Mouse (Mus musculus) spleen, adult 18-20 months (tissue): Measurements from ENCODE around the gene Apon.
"Not testable (repeated sequence)": the region's sequence is repeated elsewhere in the genome, so short reads cannot be mapped to it uniquely, and the experiment has no call there.

Experiments used
- DNase-seq, 2 experiments: peaks; one replicate each; pipeline ENCODE4 v3.0.0; 2022; ENCODE audit warnings: mixed read lengths in 2 of 2

Apon gene

DNA sequence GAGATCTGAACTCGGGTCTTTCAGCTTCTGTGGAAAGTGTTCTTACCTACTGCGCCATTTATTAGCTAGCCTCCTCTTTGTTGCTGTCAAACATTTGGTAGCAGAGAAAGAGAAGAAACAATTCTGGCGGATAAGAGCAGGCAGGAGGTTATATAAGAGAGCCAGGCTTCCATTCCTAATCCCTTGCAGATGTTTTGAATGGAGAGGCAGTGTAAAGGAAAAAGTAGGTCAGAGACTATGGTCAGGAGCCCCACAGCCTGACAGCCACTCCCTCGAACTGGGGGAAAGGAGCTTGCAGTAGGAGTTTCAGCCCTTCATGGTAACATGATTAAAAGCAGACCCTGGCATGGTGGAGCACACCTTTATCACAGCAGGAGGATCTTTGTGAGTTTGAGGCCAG is 17.6 kb upstream of the Apon start:
- DNase-seq: no peak

DNA sequence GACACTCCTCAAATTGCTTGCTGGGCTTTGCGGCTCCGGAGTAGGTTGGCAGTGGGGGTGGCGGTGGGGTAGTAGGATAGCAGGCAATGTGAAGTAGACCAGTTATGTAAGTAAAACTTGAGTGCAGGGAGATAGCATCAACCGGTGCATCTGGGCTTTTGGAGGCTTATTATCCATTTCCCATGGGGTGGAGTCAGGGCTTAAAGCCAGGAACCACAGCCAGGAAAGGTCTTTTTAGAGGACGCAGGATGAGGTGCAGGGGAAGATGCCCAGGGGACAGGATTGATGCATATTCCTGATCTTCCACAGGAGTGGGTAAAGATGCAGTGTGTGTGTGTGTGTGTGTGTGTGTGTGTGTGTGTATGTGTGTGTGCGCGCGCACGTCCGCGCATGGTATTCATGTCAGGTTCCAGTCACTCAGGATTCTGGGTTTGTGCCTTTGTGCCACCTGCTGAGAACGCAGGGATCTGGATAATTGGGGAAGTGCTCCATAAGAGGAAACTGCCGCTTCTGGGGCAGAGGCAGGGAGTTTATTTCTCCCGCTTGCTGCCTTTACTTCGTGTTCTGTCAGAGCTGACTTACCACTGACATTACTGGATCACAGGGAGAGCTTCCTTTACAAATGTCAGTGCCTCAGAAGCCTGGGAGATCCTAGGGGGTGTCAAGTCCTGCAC is 16.0 kb upstream of the Apon start:
- no peak for DNase-seq

DNA sequence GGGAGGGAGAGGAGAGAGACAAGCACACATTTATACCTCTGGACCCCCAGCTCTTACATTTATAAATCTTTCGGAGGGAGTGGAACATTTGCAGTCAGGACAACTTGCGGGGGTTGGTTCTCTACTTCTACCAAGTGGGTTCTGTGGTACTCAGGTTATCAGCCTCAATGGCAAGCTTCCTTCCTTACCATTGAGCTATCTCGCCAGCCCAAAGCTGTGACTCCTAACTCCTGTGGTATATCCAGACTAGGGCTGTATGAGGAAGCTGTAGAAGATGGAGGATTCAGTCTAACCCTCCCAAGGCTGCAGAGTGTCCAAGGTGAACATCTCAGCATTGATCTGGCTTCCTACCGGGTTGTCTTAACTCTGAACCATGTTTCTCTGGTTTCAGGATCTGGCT is 14.8 kb upstream of the Apon start:
- DNase-seq: no peak

DNA sequence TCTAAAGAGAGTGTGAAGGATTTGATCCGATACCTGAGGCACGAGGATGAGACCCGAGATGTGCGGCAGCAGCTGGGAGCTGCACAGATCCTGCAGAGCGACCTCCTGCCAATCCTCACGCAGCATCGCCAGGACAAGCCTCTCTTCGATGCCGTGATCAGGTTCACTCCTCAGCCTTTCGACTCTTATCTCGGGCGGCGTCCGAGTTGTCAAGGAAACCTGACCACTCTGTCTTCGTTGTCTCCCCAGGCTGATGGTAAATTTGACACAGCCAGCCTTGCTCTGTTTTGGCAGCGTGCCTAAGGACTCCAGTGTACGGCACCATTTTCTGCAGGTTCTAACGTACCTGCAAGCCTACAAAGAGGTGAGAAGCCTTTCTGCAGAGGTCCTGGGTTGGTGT is 13.8 kb upstream of the Apon start:
- DNase-seq: no peak

DNA sequence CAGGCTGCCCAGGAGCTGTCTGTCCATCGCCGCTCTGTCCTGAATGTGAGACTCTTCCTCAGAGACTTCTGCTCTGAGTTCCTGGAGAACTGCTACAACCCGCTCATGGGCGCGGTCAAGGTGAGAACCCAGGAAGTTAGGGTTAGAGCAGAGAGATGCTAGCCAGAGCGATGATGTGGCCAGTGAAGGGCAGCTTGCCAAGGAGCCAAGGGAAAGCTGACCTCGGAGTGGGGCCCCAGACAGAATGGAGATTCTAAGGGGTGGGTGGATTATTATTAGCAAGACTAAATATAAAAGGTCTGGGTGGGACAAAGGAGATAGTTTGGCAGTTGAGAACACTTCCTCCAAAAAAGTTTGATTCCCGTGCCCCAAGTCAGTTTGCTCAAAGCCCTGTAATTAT is 10.6 kb upstream of the Apon start:
- no peak for DNase-seq

DNA sequence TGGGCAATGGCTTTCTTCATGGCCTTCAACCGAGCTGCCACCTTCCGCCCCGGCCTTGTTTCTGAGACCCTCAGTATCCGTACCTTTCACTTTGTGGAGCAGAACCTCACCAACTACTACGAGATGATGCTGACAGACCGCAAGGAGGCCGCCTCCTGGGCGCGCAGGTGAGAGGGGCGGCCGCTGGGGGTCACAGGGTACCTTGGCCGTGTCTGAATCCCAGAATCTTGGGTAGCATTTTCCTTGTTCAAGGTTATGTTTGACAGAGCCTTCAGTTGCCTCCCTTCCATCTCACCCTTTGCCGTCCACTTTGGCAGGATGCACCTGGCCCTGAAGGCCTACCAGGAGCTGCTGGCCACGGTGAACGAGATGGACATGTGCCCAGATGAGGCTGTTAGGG is 9.8 kb upstream of the Apon start:
- DNase-seq: no peak

DNA sequence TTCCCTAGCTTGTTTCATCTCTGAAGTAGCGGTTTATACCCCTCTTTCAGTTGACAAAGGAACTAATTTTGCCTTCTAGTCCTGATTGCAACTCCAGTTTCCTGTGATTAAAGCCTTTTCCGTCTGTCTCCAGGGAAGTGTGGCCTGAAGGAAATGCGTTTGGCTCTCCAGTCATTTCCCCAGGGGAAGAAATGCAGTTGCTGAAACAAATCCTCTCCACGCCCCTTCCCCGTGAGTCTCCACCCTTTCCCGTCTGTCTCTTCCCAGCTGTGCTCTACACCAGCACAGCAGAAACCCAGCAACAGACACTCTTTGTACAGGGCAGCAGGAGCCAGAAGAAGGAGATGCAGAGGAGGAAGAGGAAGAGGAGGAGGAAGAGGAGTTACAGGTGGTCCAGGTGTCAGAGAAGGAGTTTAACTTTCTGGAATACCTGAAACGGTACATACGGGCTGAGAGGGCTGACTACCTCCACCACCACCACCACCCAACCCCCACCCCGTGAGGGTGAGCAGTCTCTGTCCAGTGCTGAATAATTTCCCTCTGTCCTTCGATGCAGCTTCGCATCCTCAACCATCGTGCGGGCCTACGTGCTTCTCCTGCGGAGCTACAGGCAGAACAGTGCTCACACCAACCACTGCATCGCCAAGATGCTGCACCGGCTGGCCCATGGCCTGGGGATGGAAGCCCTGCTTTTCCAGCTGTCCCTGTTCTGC is 6.7 kb upstream of the Apon start:
- DNase-seq: no peak

DNA sequence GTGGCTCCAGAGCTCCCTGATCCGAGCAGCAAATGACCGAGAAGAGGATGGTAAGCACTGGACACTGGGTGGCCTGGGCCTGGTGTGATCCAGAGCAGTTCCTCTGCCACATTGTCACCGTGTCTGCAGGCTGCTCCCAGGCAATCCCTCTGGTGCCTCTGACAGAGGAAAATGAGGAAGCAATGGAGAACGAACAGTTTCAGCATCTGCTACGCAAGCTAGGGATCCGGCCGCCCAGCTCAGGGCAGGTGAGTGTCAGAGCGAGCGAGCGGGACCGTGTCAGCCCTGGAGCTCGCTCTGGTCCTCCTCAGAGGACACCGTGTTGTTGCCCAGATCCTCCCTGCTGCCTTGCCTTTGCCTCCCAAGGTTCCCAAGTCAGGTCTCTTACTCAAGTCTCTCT is 3.3 kb upstream of the Apon start:
- no peak for DNase-seq

DNA sequence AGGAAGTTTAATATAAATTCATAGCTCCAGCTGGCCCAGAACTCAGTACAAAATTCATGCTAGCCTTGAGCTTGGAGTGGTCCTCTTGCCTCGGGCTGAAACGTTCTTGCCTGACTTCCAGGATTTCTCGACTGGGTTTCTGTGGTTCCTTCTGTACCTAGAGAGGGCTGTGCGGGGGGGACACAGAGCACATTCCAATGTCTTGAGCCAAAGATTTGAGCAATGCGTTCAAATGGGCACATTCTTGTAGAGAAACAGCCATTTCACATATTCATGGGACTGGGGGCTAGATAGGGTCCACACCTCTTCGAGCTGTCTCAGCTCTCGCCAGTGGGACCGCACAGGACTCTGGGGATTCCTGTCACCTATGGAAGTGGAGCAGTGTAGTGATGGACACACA is 2.0 kb downstream of the Apon start:
- no peak for DNase-seq

DNA sequence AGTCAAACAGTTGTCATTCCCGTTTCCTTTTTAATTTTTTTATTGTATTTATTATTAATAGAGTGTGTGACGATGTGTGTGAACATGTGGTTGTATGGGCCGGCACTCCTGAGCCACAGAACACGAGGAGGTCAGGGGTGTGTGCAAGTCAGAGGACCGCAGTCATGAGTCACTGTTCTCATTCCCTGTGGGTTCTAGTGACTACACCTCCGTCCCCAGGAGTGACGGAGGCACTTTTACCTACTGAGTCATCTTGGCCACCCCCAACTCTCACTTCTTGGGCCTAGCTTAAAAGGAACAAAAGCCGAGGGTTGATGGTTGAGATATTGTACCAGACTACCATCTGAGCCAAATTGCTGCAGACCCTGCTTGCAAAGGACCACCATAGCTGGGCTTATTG is 2.4 kb downstream of the Apon start:
- no peak for DNase-seq

DNA sequence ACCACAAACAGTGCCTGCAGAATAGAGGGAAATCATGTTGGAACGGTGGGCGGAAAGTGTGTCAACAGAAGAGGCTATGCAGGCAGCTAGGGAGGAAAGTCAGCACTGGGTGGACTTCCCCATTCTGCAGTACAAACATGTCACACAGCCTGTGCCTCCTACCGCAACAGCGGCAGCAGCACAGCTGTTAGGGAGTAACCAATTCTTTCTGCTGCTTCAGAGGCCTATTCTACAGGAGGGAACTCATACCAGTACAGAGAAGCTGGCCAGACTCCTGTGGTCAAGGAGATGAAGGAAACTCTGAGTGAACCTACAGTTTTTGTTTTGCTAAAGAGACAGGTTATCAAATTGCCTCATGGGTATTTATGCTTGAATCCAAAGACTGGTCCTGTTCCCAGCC is 5.1 kb downstream of the Apon start:
- DNase-seq: peak; percentile 42 to 45

DNA sequence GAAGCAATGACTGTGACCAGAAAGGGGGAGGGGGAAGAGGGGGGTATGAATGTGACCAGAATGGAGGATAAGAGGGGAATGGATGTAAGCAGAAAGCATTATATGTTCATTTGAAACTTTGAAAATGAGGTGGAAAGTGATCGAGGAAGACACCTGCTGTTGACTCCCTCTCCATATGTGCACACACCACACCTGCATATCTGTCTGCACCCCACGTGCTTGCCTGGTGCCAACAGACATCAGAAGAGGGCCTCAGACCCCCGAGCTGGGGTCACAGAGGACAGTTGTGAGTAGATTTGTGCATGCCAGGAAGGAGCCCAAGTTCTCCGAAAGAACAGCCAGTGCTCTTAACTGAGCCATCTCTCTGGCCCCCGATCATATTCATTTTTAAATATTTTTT is 6.0 kb downstream of the Apon start:
- DNase-seq: no peak

DNA sequence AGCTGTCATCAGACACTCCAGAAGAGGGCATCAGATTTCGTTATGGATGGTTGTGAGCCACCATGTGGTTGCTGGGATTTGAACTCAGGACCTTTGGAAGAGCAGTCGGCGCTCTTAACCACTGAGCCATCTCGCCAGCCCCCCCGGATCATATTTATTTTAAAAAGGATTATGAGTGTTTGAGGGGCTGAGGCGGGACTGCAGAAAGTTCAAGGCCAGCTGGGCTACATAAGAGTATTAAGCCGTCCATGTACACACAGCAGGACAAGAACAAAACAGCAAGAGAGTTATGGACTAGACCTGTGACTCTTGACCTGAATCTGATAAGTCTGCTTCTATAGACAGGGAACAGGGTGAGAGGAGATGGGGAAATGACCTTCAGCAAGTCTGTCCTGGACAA is 6.5 kb downstream of the Apon start:
- DNase-seq: not testable (repeated sequence)

DNA sequence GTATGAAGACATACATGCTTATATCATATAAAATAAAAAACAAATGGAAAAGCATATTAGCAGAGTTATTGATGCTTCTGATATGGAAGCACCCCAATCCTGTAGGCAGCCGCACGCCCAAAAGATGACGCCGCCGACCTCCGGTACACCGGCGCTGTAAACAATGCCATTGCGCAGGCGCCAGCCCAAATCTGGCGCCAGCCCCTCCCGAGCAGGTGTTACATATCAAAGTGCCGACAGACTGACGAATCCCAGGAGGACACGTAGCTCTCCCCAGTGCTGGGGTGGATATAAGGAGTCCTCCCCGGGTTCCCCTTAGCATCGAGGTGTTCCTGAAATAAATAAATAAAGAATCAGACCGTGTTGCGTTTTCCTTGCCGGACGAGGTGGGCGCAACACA is 8.4 kb downstream of the Apon start:
- no peak for DNase-seq

DNA sequence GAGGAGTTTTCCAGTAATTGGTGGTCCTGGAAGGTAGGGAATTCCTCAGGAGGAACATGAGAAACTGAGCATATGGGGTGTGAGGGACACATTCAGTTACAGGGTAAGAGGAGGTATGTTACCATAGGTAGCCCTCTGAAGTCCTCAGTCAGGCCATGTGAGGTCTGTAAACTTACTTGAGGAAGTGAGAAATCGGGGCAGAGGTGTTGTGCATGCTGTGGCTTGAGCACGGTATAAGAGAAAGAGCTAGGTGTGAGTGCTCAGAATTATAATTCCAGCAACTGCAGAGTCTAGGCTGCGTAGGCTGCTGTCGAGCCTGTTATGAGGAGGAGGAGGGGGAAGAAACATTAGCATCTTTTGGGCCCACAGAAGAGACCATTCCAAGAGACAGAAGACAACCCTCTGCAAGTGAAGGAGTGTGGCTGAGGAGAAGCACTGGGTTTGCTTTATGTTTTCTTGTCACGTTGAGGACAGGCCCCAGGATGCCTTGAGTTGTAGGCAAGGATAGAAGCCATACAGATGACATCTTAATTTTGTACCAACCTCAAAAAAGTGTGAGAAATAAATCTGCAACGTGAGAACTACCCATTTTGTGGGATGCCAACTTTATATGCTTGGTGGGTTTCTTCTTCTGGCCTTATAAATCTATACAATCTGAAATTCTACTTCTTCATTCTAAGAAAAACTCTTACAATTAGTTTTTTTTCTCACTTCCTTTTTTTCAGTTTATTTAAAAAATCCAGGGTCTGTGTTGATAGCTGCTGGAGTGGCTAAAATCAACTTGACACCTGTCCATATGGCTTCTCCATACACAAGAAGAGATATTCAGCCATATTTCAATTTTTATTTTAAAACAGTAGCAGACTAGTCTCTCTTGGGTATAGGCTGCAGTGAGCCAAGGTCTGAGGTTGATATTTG is 9.8 kb downstream of the Apon start:
- DNase-seq: peak in 1 of 2 experiments; percentile 23

DNA sequence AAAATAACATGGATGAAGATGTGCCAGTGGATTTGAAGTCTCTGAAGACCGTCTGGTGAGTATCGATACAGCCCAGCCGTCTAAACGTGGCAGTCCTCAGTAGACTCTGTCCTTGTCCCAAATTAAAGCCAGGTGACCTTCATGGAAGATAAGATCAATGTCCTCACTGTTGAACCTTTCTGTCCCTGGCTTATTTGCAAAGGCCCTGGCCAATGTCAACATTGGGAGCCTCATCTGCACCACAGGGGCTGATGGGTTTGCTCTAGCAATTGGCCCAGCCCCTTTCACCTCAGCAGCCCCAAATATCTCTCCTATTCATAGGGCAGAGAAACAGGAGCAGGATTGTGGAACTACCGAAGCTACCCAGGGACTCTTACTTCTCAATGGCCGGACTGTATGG is 14.5 kb downstream of the Apon start, which contains the start of gene Apof:
Apof (plus strand) TSS at position 301 of the 400 bp plus-strand sequence.
- DNase-seq: no peak

DNA sequence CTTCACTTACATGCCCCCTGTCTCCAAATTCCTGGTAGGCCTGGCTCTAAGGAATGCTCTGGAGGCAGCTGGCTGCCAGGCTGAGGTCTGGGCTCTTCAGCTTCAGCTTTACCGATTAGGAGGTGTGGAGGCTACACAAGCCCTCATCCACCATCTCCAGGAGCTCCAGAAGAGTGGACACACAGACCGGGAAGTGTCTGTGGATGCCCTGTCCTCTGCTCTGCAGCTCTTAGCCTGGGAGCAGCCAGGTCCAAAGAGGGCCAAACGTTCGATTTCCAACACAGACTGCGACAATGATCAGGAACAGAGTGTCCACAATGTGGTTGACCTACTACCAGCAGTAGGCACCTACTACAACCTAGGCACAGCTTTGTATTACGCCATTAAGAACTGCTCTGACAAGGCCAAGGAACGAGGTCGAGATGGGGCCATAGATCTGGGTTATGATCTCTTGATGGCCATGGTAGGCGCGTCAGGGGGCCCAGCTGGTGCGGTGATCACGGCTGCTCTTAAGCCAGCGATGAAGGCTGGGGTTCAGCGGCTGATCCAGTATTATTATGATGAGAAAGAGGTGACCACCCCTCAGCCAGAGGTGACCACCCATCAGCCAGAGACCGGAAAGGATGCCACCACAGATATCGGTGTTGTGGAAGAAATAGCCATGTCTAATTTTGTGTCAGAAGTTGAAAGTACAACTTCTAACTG is 15.5 kb downstream of the Apon start:
- no peak for DNase-seq

DNA sequence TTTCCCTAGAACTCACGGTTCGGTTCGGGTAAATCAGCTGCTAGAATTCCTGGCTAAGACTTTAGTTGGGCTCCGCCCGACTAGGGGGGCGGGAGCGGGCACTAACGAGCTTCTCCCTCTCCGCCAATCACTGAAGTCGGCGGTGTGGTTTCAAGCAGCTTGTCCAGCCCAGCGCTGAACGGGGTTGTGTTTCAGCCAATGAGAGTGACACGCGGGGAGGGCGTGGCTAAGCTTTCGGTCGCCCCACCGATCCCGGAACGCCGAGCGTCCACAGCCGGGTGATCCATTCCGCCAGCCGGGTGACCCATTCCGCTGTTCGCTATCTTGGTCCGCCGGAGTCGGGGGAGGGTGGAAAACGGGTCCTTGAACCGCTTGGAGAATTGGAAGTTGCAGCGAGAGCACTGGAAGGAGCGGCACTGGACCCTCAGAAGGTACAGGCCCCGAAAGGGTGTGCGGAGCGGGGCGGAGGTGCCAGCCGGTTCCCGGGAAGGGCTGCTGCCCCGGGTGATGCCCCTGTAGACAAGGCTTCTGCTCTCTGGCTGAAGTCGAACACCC is 16.5 kb downstream of the Apon start, which contains the start of gene Stat2:
Stat2 (plus strand) TSS at position 273 of the 555 bp plus-strand sequence.
- peak; percentile 90 to 91 for DNase-seq

DNA sequence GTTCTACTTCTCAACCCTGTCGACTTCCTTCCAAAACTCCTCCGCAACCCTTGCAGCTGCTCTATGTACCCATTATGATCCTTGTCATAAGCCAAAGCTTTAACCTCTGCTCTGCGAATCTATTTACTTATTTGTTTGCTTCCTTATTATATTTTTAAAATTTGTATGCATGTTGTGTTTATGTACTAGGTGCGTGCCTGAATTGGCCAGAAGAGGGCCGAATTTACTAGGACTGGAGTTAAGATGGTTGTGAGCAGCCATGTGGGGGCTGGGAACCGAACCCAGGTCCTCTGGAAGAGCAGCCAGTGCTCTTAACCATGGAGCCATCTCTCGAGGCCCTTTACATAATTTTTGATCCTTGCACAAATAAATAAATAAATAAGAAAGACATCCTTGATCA is 17.0 kb downstream of the Apon start:
- DNase-seq: no peak

DNA sequence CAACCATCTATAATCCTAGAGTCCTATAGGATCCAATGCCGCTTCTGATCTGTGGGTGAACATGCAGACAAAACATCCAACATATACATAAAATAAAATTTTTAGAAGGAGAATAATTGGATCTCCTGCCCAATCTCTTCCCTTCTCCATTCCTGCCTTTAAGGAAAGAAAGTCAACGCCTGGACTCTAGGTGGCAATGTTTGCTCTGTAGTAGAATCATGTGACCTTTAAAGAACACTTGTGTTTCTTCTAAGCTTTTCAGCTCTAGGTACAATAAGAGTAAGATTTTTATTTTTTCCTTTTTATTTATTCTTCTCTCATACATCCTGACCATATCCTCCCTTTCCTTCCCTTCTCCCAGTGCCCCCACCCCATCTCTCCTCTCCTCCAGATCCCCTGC is 18.0 kb downstream of the Apon start:
- no peak for DNase-seq

DNA sequence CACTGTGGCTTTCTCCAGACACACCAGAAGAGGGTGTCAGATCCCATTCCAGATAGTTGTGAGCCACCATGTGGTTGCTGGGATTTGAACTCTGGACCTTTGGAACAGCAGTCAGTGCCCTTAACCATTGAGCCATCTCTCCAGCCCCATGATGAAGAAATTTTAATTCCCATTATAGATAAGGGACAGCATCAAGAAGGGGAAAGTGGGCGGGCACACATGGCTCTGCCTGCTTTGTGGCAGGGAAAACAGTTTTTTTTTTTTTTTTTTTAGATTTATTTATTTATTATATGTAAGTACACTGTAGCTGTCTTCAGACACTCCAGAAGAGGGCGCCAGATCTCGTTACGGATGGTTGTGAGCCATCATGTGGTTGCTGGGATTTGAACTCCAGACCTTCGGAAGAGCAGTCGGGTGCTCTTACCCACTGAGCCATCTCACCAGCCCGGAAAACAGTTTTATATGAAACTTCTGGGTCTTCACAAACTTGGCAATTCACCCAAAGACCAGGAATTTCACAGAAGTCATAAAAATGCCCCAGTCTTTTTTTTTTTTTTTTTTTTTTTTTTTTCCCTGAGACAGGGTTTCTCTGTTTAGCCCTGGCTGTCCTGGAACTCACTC is 19.0 kb downstream of the Apon start:
- not testable (repeated sequence) for DNase-seq

DNA sequence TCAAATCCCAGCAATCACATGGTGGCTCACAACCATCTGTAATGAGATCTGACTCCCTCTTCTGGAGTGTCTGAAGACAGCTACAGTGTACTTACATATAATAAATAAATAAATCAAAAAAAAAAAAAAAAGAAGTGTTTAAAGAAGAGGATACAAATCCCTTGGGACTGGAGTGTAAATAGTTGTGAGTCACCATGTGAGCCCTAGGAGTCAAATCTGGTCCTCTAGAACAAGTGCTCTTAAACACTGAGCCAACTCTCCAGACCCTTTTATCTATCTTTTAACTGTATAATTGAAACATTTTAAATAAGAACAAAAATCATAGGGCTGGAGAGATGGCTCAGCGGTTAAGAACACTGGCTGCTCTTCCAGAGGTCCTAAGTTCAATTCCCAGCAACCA is 21.5 kb downstream of the Apon start:
- DNase-seq: not testable (repeated sequence)
